Mouse (Mus musculus): ENCODE results near the gene Aatf.

Aatf gene

GRCm38 (mm10) chr11:84521751-84522299 is 8.5 kb upstream of the Aatf start:
- no peak for DNase-seq (ENCODE audit: low spot score)

GRCm38 (mm10) chr11:84521071-84521390 is 7.7 kb upstream of the Aatf start:
- DNase-seq (ENCODE audit: low spot score), result no peak

- DNase-seq (ENCODE audit: low spot score), result no peak
These were observed 7.1 kb upstream of the Aatf start for GRCm38 (mm10) chr11:84520269-84521070.

- DNase-seq (ENCODE audit: low spot score), result no peak
These were observed 6.4 kb upstream of the Aatf start for GRCm38 (mm10) chr11:84519576-84520268.

GRCm38 (mm10) chr11:84519036-84519435 is 5.7 kb upstream of the Aatf start:
- no peak for DNase-seq (ENCODE audit: low spot score)

GRCm38 (mm10) chr11:84518261-84518660 is 4.9 kb upstream of the Aatf start:
- no peak for DNase-seq (ENCODE audit: low spot score)

GRCm38 (mm10) chr11:84517431-84517830 is 4.1 kb upstream of the Aatf start:
- DNase-seq (ENCODE audit: low spot score), result no peak

- no peak for DNase-seq (ENCODE audit: low spot score)
These were observed 3.3 kb upstream of the Aatf start for GRCm38 (mm10) chr11:84516501-84517240.

GRCm38 (mm10) chr11:84512031-84512430 is 1.3 kb downstream of the Aatf start:
- DNase-seq (ENCODE audit: low spot score), result no peak

GRCm38 (mm10) chr11:84504296-84504695 is 9.0 kb downstream of the Aatf start:
- no peak for DNase-seq (ENCODE audit: low spot score)

- DNase-seq (ENCODE audit: low spot score), result no peak
These were observed 15.4 kb downstream of the Aatf start for GRCm38 (mm10) chr11:84497944-84498343.

GRCm38 (mm10) chr11:84496901-84497300 is 16.4 kb downstream of the Aatf start:
- no peak for DNase-seq (ENCODE audit: low spot score)

GRCm38 (mm10) chr11:84495774-84496173 is 17.5 kb downstream of the Aatf start:
- no peak for DNase-seq (ENCODE audit: low spot score)

- DNase-seq (ENCODE audit: low spot score), result no peak
These were observed 31.7 kb downstream of the Aatf start for GRCm38 (mm10) chr11:84481661-84482060.

- no peak for DNase-seq (ENCODE audit: low spot score)
These were observed 32.9 kb downstream of the Aatf start for GRCm38 (mm10) chr11:84480451-84480850.

GRCm38 (mm10) chr11:84476641-84477040 is 36.7 kb downstream of the Aatf start:
- no peak for DNase-seq (ENCODE audit: low spot score)

- no peak for DNase-seq (ENCODE audit: low spot score)
These were observed 37.3 kb downstream of the Aatf start for GRCm38 (mm10) chr11:84475991-84476390.

- DNase-seq (ENCODE audit: low spot score), result no peak
These were observed 40.1 kb downstream of the Aatf start for GRCm38 (mm10) chr11:84473093-84473667.

- no peak for DNase-seq (ENCODE audit: low spot score)
These were observed 48.8 kb downstream of the Aatf start for GRCm38 (mm10) chr11:84464571-84464970.

GRCm38 (mm10) chr11:84453901-84454300 is 59.4 kb downstream of the Aatf start:
- no peak for DNase-seq (ENCODE audit: low spot score)

- DNase-seq (ENCODE audit: low spot score), result no peak
These were observed 70.6 kb downstream of the Aatf start for GRCm38 (mm10) chr11:84442554-84443331.
